Mouse (Mus musculus) left cerebral cortex, postnatal 14 days (tissue): ENCODE measurements at regions not wholly inside any gene's neighbourhood (a gene's known extent, or its start where the extent isn't known, plus 50 kb on each side); places are given as distances from the start of the nearest gene placed in this dataset.

Experiments used
- DNase-seq, 2 experiments: peaks; one replicate each; pipeline ENCODE4 v3.0.0; 2021 to 2022; ENCODE audit warnings: low spot score in 2 of 2, mixed read lengths in 1 of 2
- intact Hi-C: fragments of 180-260 bp; cut with DNase I; formaldehyde crosslinking; loops from one replicate; pipeline ENCODE4 v1.15.1; 2025

DNA sequence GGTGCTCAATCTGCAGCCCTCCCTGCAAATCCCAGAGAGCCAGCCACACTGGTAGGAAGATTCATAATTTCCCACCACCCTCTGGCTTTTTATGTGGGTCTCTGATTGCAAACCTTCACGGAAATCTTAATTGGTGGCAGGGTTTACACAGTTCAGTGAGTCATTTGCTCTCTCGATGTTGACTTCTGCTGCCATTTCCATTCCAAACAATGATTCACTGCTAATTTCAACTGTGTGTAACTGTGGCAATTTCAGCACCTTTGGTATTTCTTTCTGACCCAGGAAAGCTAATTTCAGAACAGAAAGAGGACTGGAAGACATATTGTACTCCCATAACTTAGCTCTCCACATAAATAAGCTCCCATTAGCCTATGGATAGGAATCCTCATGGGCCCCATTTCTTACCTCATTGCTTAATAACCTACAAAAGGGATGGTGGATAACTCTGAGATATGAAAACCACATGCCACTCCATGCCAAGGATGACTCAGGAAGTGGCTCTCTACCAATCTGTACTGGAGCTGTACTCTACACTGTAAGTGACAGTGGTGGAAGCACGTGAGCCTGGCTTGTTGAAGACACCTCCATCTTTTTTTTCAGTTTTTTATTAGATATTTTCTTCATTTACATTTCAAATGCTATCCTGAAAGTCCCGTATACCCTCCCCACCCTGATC, 536.0 kb downstream of the Tox3 start:
- no peak for DNase-seq
- intact Hi-C loops: no loop called here

DNA sequence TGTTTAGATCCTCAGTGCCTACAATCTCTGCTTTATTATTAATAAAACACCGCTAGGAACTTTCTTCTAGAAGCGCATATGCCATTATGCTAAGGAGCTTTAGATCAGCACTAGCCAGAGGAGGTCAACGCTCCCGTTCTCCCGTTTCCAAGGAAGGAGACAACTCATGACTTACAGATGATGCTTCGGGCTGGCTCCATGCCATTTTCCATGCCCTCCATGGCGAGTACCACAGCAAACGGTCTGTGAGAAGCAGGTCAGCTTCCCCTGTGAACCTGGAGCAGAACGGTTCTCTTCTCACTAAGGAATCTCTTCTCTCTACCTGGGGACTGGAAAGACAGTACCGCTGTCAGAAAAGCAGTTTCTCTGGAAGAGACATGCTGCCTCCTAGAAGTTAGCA, 559.8 kb downstream of the Tox3 start:
- no peak for DNase-seq
- intact Hi-C loops: loop anchor here (10.0 kb wide), 4 partner anchors 743 to 1033 kb away; partner anchors contain the start of gene Sall1

DNA sequence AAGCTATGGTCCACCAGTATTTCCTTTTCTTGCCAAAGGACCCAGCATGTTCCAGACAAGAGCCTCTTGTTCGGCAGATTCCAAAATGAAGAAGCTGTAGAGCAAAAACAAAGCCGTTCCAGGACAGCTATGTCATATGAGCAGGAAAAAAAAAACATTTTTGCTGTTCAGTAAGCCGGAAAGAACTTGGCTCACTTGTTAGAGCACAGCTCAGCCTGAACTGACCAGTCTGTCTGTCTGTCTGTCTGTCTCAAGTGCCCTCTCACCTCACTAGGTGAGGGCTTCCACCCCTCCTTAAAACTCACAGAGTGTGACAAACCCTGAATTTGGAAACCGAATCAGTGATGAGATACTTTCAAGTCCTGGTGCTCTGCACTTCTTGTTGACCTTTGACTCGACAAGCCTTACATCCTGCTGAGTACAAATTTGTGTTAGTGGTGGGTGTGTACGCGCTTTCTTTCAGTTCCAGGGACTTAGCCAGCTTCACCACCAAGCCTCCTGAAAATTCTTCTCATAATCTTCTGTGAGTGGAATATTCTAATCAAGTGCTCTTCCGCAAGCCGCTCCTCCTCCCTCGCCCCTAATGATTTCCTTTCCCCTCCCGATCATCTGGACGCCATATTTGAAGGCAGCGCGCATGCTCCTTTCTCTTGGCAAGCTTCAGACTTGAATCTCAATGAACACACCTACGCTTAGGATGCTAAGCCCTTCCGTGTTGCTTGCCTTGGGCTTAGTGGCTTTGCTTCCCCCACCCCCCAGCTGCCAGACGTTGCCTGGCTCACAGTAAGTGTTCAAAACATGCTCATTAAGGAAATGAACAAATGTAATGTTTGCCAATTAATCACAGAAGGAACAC, 560.9 kb downstream of the Tox3 start:
- intact Hi-C loops: loop anchor here (10.0 kb wide), 4 partner anchors 742 to 1032 kb away; partner anchors contain the start of gene Sall1
- DNase-seq: peak; percentile 38 to 48

DNA sequence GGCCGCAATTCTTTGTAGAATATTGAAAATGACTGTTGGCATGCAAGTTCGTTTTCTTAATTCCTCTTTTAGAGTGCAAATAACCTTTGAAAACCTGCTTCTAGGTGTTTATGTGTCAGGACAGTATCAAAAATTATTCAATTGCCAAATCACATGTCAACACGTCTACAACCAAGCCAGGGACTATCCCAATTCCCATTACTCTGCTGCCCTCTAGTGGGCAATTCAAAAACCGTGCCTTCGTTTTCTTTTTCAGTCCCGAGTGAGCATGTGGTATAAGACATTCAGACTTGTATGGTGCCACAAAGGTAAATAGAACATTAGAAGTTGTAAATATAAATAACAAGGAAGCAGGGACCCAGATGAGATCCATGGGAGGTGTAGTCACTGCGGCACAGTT, 563.1 kb downstream of the Tox3 start:
- intact Hi-C loops: loop anchor here (10.0 kb wide), 4 partner anchors 740 to 1030 kb away; partner anchors contain the start of gene Sall1
- peak; percentile 83 to 90 for DNase-seq

DNA sequence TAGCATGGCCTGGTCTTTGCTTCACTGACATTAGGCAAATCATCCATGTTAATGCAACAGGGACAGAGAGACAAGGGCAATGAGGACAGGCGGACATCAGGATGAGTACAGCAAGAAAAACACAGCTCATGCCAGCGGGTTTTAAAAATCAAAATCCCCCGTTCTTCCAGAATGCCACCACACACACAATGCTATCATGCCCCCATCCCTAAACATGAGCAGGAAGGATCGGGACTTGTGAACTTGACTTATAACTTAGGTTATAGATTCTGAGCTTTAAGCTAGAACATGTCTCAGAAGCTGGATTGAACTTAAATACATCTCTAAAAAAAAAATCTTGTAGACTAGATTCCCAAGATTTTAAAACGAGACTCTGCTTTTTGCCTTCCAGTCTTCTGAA, 564.8 kb downstream of the Tox3 start:
- intact Hi-C loops: loop anchor here (5.0 to 10.0 kb wide), 5 partner anchors 211 to 1029 kb away; partner anchors contain the start of gene Sall1

DNA sequence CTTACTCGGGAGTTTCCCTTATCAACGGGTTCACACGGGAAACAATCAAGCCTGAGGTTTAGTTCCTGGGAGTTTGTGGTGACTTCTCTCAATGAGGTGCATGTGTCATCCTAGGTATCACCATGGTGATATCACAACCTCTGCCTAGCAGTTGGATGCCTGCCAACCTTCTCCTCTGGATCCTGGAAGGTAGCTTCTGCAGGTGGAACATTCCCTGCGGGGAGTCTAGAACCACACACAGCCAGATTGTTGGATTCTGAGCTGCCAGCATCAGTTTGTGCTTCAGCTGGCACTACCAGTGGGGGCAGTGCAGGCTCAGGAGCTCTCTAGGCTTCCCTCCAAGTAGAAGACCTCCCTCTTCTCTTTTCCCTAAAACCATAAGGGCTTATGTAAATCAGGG, 581.8 kb downstream of the Tox3 start:
- intact Hi-C loops: no loop called here

More for the DNA sequence above, 564.8 kb downstream of the Tox3 start:
- no peak for DNase-seq

DNA sequence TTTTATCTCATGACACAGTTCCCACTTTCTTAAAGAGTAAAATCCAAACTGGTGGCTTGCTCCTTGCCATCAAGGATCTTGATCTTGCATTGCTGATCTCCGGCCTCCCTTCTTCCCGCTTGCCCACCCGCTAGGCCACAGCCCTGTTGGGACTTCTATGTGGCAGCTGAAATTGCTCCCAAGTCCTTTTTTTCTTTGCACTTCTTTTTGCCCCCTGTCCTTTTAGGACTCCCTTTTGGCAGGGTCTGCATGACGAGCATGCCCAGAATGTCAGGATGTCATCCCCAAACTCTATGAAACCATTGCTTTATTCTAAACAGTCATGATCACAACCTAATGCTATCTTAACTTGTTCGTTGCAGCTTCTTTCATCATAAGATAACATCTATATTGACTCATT, 588.6 kb downstream of the Tox3 start:
- no peak for DNase-seq
- intact Hi-C loops: no loop called here

More for the DNA sequence above, 581.8 kb downstream of the Tox3 start:
- no peak for DNase-seq

DNA sequence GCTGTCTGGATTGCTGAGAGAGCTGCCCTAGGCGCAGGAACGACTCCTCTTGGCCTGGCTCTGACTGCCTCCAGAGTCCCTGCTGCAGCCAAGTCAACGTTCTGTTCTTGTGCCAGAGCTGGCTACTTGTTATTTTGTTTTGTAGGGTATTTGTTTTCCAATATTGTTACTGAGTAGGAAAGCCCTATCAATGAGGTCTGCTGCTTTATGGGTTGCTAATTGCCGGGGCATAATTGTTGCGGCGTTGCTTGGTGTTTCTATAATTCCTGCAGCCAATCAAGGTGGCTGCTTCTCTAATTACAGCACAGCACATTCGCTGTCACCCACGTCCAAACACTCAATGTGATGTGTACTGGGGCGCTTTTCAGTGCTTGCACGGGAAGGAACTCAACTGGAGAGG, 589.4 kb downstream of the Tox3 start:
- intact Hi-C loops: no loop called here
- no peak for DNase-seq

DNA sequence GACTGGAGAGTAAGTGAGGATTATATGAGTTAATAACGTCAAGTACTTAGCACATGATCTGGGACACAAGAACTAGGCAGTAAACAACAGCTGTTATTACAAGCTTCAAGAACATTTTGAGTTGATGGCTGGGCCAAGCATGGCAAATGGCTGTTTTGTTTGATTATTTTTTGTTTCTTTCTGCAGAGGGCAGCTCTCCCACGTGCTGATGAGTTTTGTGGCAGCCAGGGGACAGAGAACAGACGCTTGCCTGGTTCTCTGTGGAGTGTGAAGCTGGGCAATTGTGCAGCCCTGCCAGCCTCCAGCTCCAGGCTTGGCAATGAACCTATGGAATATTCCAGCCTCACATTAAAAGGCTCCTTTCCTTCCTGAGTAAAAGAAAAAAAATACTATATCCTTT, 592.2 kb downstream of the Tox3 start:
- intact Hi-C loops: no loop called here
- peak in 1 of 2 experiments; percentile 9 for DNase-seq

DNA sequence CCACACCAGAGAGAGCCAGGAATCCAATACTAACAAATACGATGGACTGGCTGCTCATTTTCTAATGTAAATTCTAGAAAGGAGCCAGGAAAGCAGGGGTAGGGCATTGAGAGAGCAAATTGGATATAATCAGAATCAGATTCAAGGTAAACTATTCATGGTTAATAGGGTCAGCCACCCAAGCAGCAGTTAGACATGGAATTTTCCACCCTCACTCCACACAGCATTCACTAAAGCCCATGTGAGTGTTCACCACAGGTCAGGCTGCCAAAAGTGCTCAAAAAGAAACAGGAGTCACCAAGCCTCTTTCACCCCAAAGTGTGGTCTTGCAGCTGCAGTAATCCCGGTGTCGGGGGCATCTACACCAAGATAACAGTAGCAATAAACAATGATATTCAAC, 596.9 kb downstream of the Tox3 start:
- intact Hi-C loops: no loop called here
- no peak for DNase-seq

DNA sequence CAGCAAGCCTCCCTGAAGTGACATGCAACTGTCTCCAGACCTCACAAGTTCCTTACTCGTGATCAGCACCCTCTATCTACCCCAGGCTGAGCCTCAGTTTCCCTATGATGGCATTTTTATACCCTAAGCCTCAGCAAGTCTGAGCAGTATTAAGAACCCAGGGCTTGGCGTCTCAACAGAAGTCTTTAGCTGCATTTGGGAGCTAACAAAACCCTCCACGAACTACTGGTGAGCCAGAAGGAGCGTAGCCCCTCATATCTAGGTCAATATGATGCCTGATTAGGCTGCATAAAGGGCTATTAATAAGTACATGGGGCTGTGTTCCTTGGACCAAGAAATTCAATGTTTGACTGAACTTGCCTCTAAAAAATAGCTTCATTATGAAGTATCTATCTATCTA, 600.4 kb downstream of the Tox3 start:
- no peak for DNase-seq
- intact Hi-C loops: no loop called here

DNA sequence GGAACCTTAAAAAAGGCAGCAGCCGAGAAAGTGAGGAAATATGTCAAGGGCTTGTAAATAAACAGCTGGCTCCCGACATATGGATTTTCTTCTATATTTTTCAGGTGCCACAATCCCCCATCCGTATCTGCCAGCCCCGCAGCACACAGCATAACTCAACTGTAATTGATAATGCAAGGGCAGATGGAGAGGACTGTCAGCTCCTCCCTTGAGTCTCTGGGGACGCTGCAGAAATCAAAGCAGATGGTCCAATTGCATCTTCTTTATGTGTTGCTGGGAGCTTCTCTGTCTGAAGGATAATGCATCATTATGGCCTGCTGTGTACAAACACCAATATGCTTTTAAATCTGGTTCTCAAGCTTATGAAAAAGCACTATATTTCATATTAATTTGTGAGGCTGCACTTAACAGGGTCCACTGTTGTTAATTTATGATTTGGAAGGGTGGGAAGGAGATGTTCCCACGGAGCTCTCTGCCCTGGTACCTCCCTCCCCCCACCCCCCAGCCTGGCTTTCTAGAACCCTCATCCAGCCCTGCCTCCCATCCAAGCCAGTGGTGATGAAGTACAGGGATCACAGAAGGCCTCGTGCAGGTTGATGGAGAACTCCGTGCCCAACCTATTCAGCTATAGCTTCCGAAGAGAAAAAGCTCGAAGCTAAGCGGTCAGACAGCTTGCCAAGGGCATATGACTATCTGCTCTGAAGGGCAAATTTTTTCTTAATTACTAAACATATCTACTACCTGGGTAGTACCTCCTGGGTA, 603.7 kb downstream of the Tox3 start:
- peak in 1 of 2 experiments; percentile 13 for DNase-seq
- intact Hi-C loops: no loop called here

DNA sequence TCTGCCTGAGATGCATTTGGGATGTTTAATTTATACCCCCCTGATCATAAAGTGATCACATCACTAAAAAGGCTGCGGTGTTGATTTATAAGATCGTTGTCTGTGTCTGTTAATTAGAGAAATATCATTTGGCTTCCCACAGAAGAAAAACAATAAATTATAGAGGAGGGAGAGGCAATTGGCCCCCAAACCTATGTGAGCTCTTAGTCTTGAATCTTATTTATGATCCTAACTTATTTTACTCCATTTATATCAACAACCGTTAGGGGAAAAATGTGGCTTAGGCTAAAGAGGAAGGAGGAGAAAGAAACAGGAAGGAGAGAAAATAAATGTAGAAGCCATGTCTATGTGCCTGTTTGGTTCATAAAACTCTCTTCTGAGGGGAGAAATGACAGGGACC, 609.5 kb downstream of the Tox3 start:
- intact Hi-C loops: no loop called here
- no peak for DNase-seq

DNA sequence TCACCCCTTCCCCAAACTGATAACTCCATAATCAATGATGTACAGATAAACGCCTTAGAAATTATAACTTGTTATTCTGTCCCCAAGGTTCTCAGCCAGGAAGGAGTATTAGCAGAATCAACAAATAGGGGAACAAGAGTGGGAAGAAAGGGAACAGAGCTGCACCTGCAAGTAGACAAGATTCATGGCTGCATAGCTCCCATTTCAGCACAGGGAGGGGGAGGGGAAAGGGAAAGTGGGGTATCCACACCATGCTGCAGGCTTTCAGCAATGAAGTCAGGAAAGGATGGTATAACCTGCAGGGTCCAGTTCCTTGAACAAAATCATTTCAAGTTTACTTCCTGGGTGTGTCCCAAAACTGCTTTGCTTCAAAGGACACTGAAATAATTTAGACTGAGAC, 610.5 kb downstream of the Tox3 start:
- intact Hi-C loops: no loop called here
- no peak for DNase-seq

DNA sequence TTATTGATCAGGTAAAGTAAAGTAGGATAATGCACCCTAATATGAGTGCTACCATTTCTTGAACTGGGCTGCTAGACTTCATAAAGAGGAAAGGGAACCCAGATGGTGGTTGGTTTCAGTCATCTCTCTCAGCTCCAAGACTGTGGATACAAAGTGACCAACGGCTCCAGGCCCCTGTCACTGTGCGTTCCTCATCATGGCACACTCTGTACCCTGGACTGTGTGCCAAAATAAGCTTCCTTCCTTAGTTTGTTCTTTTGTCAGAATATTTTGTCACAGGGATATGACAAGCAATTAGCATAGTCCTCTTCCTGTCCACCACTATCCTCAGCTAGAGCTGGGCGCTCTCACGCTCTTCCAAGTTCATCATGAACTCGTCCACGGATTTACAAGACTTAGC, 620.9 kb downstream of the Tox3 start:
- intact Hi-C loops: no loop called here
- no peak for DNase-seq

DNA sequence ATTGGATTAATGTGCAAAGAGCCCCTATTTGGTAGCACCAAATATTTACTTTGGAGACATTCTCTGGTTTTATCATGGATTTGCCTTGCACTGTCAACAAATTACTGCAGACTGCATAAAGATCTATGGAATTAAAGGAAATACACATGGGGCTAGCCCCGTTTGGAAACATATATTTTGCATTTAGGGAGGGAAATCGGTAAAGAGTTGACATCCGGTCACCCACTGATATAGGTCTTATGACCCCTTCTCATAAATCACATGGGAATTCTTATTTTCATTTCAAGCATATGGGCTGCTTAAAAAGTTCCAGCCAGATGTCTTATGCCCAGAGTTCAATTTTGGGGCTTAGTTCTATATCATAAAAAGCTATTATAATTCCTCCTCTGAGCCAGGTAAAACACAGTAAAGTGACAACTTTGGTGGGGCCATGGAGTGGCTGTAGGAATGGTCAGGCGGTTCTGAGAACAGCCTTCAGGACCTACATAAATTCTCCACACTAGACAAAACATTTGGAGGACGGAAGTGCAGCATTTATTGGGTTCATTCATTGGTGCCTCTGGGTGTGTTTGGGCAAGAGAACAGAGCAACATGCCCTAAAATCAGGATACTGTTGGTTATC, 626.3 kb downstream of the Tox3 start:
- intact Hi-C loops: no loop called here
- DNase-seq: no peak

DNA sequence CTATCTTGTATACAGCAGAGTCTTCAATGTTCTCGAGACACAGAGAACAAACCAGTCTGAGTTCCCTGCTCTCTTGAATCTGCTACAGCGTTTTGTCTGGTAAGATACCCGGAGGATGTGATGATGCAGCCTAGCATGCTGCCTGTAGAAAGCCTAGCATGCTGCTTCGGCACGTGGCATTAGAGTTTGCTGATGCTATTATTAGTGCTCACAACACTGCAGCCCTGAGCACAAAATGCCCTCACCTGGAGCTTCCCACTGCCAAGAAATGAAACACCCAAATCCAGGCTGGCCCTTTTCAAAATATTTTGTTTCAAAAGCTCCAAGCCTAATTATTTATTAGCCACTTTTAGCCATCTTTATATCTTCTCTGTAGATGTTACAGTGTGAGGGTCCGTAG, 634.3 kb downstream of the Tox3 start:
- intact Hi-C loops: no loop called here
- DNase-seq: no peak

DNA sequence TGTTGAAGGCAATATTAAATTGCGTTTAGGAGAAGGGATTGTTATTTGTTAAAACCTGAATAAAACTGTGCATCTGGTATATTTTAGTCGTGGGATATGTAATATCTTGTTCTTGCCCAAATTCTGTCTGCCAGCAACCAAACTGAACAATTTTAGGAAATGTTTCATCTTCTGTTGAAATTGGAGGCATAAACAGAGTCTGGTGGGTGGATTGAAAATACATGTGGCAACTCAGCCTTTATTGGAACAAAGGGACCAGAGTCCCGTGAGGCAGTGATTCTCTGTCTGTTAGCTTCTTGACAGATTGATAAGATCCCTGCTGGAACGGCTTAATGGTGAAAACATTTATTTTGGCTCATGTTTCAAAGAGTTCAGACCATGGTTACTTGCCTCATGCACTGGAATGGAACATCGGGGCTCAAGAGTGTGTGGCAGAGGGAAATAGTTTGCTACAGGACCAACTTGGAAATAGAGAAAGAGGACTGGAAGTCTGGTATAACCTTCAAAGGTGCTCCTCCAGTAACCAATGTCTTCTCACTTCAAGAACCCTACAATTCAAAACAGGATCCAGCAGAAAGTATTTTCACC, 640.7 kb downstream of the Tox3 start:
- intact Hi-C loops: no loop called here
- DNase-seq: peak in 1 of 2 experiments; percentile 14

DNA sequence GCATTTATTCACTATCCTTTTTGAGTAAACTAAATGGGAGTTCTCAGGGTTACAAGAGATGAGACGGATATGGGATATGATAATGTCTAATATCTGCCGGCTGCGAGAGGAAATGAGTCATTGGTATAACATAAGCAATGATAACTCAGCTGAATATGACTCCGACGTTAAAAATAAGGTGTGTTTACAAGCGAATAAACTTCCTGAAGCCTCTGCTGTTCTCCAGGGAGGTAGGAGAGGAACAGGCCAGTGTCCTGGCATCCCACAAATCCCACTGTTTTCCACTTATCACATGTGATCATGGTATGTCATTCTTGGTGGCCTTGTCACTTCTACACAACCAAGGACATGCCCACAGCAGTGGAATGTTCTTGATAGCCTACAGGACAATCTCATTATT, 641.7 kb upstream of the Sall1 start:
- intact Hi-C loops: no loop called here
- DNase-seq: no peak
